9 mouse cellular contexts compared by ENCODE assay signal in genomic region chr11:66167801-66168651, GRCm38 (mm10). TPM values are rescaled to one million over a fixed set of nuclear protein-coding genes. Genes with fewer than 3 reads are reported as not detected.
DNase-seq lines count a peak whose midpoint lies in the region; ATAC-seq and TF ChIP-seq lines count a peak whose summit lies in the region.
"Had no signal": no experiment of that assay in that cellular context is flagged by ENCODE, and none has a peak within 500 bp of the region (broad histone marks: within the 10 kb centered on the region; RNA-seq: fewer than 3 reads in every experiment).

TSS of gene Dnah9 (minus strand) at chr11:66168551.

- no peaks in the 10 kb centered on the region for H3K36me3 ChIP-seq in erythroblast, embryonic 14.5 days (ENCODE audit: control insufficient read depth)
- H3K36me3 ChIP-seq in midbrain, embryonic 11.5 days (ENCODE audit: control insufficient read depth, insufficient read depth, low read length), result no peaks in the 10 kb centered on the region
- no peaks in the 10 kb centered on the region for H3K36me3 ChIP-seq in stomach, embryonic 14.5 days (ENCODE audit: control insufficient read depth, insufficient read depth, low read length)

- peak; percentile 22 to 32 for DNase-seq in heart, adult 9 months (ENCODE audit: low spot score in 2 of 2)
- peak; percentile 73 to 82 for DNase-seq in kidney, adult 8-10 months
- peak; percentile 94 for DNase-seq in left cerebral cortex, postnatal 4 days
- peak; percentile 97 for DNase-seq in midbrain, embryonic 11.5 days (ENCODE audit: low spot score, missing footprints)

- H3K4me1 ChIP-seq in erythroblast, embryonic 14.5 days (ENCODE audit: control insufficient read depth), result no peaks in the 10 kb centered on the region
- no peaks in the 10 kb centered on the region for H3K4me1 ChIP-seq in embryonic fibroblast, embryonic 13.5 days (ENCODE audit: control insufficient read depth, insufficient read depth, low read length)
- no peaks in the 10 kb centered on the region for H3K4me1 ChIP-seq in midbrain, embryonic 11.5 days (ENCODE audit: control insufficient read depth, insufficient read depth, low read length)
- 0 out of 2 replicates have a peak, but pooled peaks cover 7% of the 10 kb centered on the region for H3K4me1 ChIP-seq in stomach, embryonic 14.5 days (ENCODE audit: control insufficient read depth, insufficient read depth, low read length)

- no peak for ATAC-seq in erythroblast, adult 5-6 weeks (replicated peaks; ENCODE audit: low FRiP score, poor library complexity, severe bottlenecking)
- ATAC-seq in midbrain, embryonic 11.5 days (ENCODE audit: low FRiP score), result peak; percentile 94
- peak; percentile 91 for ATAC-seq in stomach, embryonic 14.5 days (ENCODE audit: insufficient number of reproducible peaks, insufficient read depth, low FRiP score, low read depth)

- TF ChIP-seq CTCF in embryonic fibroblast, embryonic 13.5 days (IDR thresholded peaks at IDR 0.05; ENCODE audit: borderline replicate concordance, insufficient read depth, low read length), result no peak

- H3K9me3 ChIP-seq in erythroblast, embryonic 14.5 days (ENCODE audit: control insufficient read depth, low read length), result no peaks in the 10 kb centered on the region
- no peaks in the 10 kb centered on the region for H3K9me3 ChIP-seq in midbrain, embryonic 11.5 days (ENCODE audit: control insufficient read depth, low read length)
- no peaks in the 10 kb centered on the region for H3K9me3 ChIP-seq in stomach, embryonic 14.5 days (ENCODE audit: control insufficient read depth, low read depth, low read length)

- H3K27ac ChIP-seq in embryonic fibroblast, embryonic 13.5 days (ENCODE audit: insufficient read depth, low read length), result no peak within 1 kb of the TSS
- H3K27ac ChIP-seq in midbrain, embryonic 11.5 days (ENCODE audit: low read depth, low read length), result 0 out of 2 replicates have a peak within 1 kb of the TSS, but pooled peaks have one; percentile 16
- H3K27ac ChIP-seq in stomach, embryonic 14.5 days (ENCODE audit: low read length), result no peak within 1 kb of the TSS
- H3K27ac ChIP-seq: macrophage had no signal

- peak within 1 kb of the TSS; percentile 31 for H3K9ac ChIP-seq in midbrain, embryonic 11.5 days (ENCODE audit: low read length)
- H3K9ac ChIP-seq in stomach, embryonic 14.5 days (replicated peaks; ENCODE audit: low read depth, low read length), result peak within 1 kb of the TSS; percentile 18; the same call in 1 of the 2 replicates

- TF ChIP-seq POLR2A in embryonic fibroblast, embryonic 13.5 days (IDR thresholded peaks at IDR 0.05; ENCODE audit: low read depth, low read length), result no peak

- intact Hi-C loops in left cerebral cortex, postnatal 4 days (cut with DNase I), result no loop called here

- peaks cover 8% of the 10 kb centered on the region; the same call in 1 of the 2 replicates for H3K27me3 ChIP-seq in erythroblast, embryonic 14.5 days (ENCODE audit: control insufficient read depth)
- H3K27me3 ChIP-seq in midbrain, embryonic 11.5 days (ENCODE audit: control insufficient read depth, insufficient read depth, low read length), result no peaks in the 10 kb centered on the region
- no peaks in the 10 kb centered on the region for H3K27me3 ChIP-seq in stomach, embryonic 14.5 days (ENCODE audit: control insufficient read depth, insufficient read depth, low read length)

- peak within 1 kb of the TSS; percentile 96 for H3K4me2 ChIP-seq in midbrain, embryonic 11.5 days
- H3K4me2 ChIP-seq in stomach, embryonic 14.5 days (replicated peaks; ENCODE audit: low read depth, low read length), result peak within 1 kb of the TSS; percentile 98

- peak within 1 kb of the TSS; percentile 12 for H3K4me3 ChIP-seq in erythroblast, embryonic 14.5 days (replicated peaks)
- peak within 1 kb of the TSS; percentile 33 for H3K4me3 ChIP-seq in embryonic fibroblast, embryonic 13.5 days (ENCODE audit: insufficient read depth, low read length)
- peak within 1 kb of the TSS; percentile 52 for H3K4me3 ChIP-seq in midbrain, embryonic 11.5 days (ENCODE audit: low read depth, low read length)
- H3K4me3 ChIP-seq in stomach, embryonic 14.5 days (ENCODE audit: low read depth, low read length), result peak within 1 kb of the TSS; percentile 51

- WGBS in midbrain, embryonic 11.5 days, result under 1% methylated on average over 53 of the region's 53 CpGs
- under 1% methylated on average over 53 of the region's 53 CpGs for WGBS in stomach, embryonic 14.5 days

RNA-seq across cellular contexts. Expression of gene Dnah9, which starts in this region (rescaled TPM):
- not detected in 2 replicates for polyA plus RNA-seq in erythroblast, embryonic 14.5 days (2012)
- not detected in 2 replicates for total RNA-seq in erythroblast, adult 5-6 weeks (2015; ENCODE audit: low replicate concordance)
- under 0.01 TPM in 1 of 2 replicates, not detected in the other for total RNA-seq in erythroblast, adult 5-6 weeks (2017; ENCODE audit: low replicate concordance)
- not detected in 2 replicates for polyA plus RNA-seq in embryonic fibroblast, embryonic 13.5 days (2011; ENCODE audit: insufficient read length, low read depth, missing spikeins)
- total RNA-seq in left cerebral cortex, postnatal 4 days (2021), result 1 to 10 TPM; 4.1 to 5.0 TPM
- polyA plus RNA-seq in midbrain, embryonic 11.5 days (2014; fragmentation: Nextera tagmentation; extraction: Ambion mirVana), result 0.74 and 0.84 TPM in 2 replicates
- polyA plus RNA-seq in stomach, embryonic 14.5 days (2014; fragmentation: Nextera tagmentation; extraction: Ambion mirVana), result 0.59 and 0.63 TPM in 2 replicates
- polyA plus RNA-seq: macrophage had no signal

Comparison
In these comparisons a context has a peak if more than half of its experiments do, and no peak if none do; other contexts are left out.
1. RNA of gene Dnah9 (total RNA-seq): 4.1 to 5.0 TPM in left cerebral cortex, postnatal 4 days; under 0.01 TPM in erythroblast, adult 5-6 weeks; every median in the first group is over 4 times any median in the second.
2. Peak in DNase-seq, ATAC-seq, H3K4me3 ChIP-seq, H3K27ac ChIP-seq, H3K9ac ChIP-seq and H3K4me2 ChIP-seq in midbrain, embryonic 11.5 days; RNA of the gene not detected or under 1 TPM.
3. Peak in ATAC-seq, H3K4me3 ChIP-seq, H3K9ac ChIP-seq and H3K4me2 ChIP-seq in stomach, embryonic 14.5 days; RNA of the gene not detected or under 1 TPM.
4. DNase-seq: peak in every context shown above with its lines; median percentile 97 in midbrain, embryonic 11.5 days; 94 in left cerebral cortex, postnatal 4 days; 78 in kidney, adult 8-10 months; 27 in heart, adult 9 months.
5. Peak in every context shown above with its lines, with median percentiles within 50 percentile points of each other: H3K4me3 ChIP-seq.